Mouse (Mus musculus): ENCODE data around the gene Agpat3. TPM values are rescaled to one million over a fixed set of nuclear protein-coding genes. Genes with fewer than 3 reads are reported as not detected.

Agpat3 gene
- 30.5 TPM for polyA plus RNA-seq (2014; fragmentation: Illumina TruSeq; extraction: RNeasy Lipid Tissue Mini Kit (QIAGEN cat#74804); ENCODE audit: low read depth, low replicate concordance)

GRCm38 (mm10) chr10:78351887-78352665 lies at the start of gene Agpat3:
Gene Agpat3, minus strand, starts transcription at chr10:78352489.

DNA sequence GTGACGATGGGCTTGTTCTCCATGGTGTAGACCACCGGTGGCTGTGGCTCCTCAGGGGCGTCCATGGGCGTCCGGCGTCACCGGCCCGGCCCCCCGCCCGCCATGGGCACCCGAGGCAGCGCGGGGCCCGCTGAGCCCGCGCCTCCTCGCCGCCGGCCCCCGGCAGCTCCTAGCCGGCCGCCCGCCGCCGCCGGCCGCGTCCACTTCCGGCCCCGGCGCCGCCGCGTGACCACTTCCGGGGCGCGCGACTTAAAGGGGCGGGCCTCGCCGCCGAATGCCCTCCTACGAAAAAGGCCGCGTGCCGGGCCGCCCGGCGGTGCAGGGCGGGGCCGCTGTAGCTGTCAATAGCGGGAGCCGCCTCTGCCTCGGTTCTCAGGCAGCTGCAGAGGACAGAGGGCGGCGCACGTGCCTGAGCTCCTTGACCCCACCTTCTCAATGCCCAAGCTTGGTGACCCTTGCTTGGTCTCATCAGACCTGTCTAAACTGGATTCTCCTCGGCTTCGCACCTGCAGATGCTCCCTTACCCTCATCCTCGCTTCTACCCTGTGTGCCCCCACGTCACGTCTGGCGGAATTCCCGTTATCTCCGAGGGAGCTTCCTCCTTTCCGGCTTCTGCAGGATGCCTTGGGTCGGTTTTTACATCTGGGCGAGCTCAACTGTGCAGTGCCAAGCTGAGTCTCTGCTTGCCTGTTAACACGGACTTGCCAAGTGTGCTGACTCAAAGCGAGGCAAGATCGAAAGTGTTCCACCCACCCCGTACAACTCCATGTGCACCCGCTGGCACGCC lies 107.7 kb downstream of the Agpat3 start, which contains the start of gene Trappc10:
TSS of gene Trappc10 (minus strand) at position 204 of the 787 bp plus-strand sequence.

Other genes with a start within 250 kb of the Agpat3 start
- gene D10Jhu81e, start 182.7 kb downstream of the Agpat3 start, polyA plus RNA-seq (2014; fragmentation: Illumina TruSeq; extraction: RNeasy Lipid Tissue Mini Kit (QIAGEN cat#74804); ENCODE audit: low read depth, low replicate concordance): 34.9 TPM
- 1.6 TPM for gene Pwp2, start 167.3 kb downstream of the Agpat3 start, polyA plus RNA-seq (2014; fragmentation: Illumina TruSeq; extraction: RNeasy Lipid Tissue Mini Kit (QIAGEN cat#74804); ENCODE audit: low read depth, low replicate concordance)
- 5.0 TPM for gene Trappc10, start 107.8 kb downstream of the Agpat3 start, polyA plus RNA-seq (2014; fragmentation: Illumina TruSeq; extraction: RNeasy Lipid Tissue Mini Kit (QIAGEN cat#74804); ENCODE audit: low read depth, low replicate concordance)
- gene Rrp1, start 60.6 kb upstream of the Agpat3 start, polyA plus RNA-seq (2014; fragmentation: Illumina TruSeq; extraction: RNeasy Lipid Tissue Mini Kit (QIAGEN cat#74804); ENCODE audit: low read depth, low replicate concordance): 19.2 TPM
- gene Cstb, start 73.2 kb upstream of the Agpat3 start, polyA plus RNA-seq (2014; fragmentation: Illumina TruSeq; extraction: RNeasy Lipid Tissue Mini Kit (QIAGEN cat#74804); ENCODE audit: low read depth, low replicate concordance): 33.1 TPM
- 8.0 TPM for gene Pdxk, start 112.5 kb upstream of the Agpat3 start, polyA plus RNA-seq (2014; fragmentation: Illumina TruSeq; extraction: RNeasy Lipid Tissue Mini Kit (QIAGEN cat#74804); ENCODE audit: low read depth, low replicate concordance)
- gene Olfr1358, start 164.9 kb upstream of the Agpat3 start, polyA plus RNA-seq (2014; fragmentation: Illumina TruSeq; extraction: RNeasy Lipid Tissue Mini Kit (QIAGEN cat#74804); ENCODE audit: low read depth, low replicate concordance): not detected
- 7.7 TPM for gene Ilvbl, start 221.9 kb upstream of the Agpat3 start, polyA plus RNA-seq (2014; fragmentation: Illumina TruSeq; extraction: RNeasy Lipid Tissue Mini Kit (QIAGEN cat#74804); ENCODE audit: low read depth, low replicate concordance)
- 0.58 TPM for gene Syde1, start 239.5 kb upstream of the Agpat3 start, polyA plus RNA-seq (2014; fragmentation: Illumina TruSeq; extraction: RNeasy Lipid Tissue Mini Kit (QIAGEN cat#74804); ENCODE audit: low read depth, low replicate concordance)